Mouse (Mus musculus): ENCODE results near the gene 4930539E08Rik. TPM values are rescaled to one million over a fixed set of nuclear protein-coding genes. Genes with fewer than 3 reads are reported as not detected.

4930539E08Rik gene
- under 1 TPM in 1 of 2 experiments, not detected in 1; 0.09 TPM for total RNA-seq (2021)
- long read RNA-seq, experiment 1 = 0 reads
- long read RNA-seq, experiment 2 = 0 reads

DNA sequence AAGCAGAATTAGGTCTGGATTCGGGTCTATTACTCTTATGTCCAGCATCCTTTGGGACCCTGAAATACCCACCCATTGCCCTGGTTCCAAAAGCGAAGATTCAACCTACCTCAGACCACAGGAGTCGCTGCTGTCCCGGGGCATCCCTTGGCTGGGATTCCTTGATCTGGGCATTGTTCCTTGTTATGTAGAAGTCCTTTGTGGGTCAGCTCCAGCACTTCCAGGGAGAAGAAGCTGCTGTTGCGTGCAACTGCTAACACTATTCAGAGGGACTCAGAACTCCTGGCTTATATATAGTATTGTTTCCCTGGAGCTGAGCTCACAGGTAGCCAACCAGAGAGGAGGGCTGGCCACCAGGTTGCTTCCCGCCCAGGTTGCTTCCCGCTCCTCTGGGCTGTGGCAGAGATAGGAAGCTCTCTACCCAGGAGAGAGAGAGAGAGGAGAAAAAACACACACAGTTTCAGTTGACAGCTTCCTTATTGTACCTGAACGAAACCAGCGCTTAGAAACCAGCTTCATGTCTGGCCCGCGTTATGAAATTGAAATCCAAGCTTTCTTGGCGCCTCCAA lies at the start of gene 4930539E08Rik:
TSS of gene 4930539E08Rik (minus strand) at position 265 of the 569 bp plus-strand sequence.
- no peak for DNase-seq

DNA sequence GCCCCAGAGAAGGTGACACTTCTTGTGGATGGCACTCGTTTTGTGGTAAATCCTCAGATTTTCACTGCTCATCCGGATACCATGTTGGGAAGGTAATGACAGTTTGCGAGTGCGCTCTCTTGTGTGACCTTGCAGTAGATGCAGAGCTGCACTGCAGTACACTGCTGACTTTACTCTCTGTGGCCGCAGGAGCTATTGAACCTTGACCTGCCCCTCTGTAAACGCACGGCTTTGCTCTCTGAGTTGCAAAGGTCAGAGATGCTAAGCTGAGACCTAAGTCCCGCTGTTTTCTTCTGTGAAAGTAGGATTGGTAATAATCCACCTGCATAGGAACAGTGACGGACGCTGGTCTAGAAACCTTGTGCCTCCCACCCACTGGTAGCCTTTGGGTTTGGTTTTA lies 46.5 kb upstream of the 4930539E08Rik start:
- no peak for DNase-seq

DNA sequence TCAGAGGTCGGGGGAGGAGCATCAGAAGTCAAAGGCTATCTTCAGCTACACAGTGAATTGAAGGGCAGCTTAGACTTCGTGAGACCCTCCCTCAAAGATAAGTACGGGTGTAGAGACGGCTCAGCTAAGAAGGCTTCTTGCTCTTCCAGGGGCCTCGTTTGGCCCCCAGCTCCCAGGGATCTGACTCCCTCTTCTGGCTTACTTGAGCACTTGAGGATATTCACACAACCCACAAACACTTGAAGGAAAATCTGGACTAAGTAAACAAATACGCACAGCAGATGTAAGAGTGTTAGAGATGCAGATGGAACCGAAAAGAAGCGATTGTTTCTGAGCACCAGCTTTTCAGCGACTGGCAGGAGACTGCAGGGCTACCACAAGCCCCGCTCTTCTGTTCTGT lies 45.5 kb upstream of the 4930539E08Rik start:
- DNase-seq = no peak

DNA sequence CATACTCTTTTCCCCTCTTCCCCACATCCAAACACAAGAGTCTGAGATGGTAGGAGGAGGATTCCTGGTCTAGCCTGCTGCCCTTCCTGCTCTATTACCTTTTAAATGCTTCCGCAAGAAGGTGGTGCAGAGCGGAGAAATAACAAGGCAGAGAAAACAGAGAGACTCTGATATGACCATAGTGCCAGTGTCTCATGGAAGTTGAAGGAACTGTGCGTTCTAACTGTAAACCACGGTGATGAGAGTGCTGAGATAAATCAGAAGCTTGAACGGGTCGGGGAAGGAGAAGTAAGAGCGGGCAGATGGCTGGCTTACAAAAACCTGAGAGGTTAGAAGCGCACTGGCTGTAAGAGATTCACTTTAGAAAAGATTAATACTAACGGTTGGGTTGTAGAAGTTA lies 39.3 kb upstream of the 4930539E08Rik start:
- DNase-seq = no peak

DNA sequence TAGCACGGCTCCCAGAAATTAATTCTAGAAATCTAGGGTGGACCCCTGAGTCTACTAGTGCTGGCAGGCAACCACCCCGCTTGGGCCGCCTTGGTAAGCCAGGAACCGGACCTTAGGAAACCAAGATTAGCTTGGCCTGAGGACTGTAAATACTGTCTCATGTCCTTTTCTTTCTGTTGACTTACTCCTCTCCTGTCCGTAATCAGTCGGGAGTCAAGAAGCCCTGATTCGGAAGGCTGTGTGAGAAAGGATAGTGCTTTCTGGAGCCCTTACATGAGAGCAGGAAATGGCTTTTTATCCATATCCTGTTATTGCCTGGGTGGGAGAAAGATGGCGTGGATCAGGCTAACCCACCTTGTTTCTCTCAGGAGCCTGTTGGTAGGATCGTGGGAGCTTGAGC lies 38.1 kb upstream of the 4930539E08Rik start:
- DNase-seq = no peak

DNA sequence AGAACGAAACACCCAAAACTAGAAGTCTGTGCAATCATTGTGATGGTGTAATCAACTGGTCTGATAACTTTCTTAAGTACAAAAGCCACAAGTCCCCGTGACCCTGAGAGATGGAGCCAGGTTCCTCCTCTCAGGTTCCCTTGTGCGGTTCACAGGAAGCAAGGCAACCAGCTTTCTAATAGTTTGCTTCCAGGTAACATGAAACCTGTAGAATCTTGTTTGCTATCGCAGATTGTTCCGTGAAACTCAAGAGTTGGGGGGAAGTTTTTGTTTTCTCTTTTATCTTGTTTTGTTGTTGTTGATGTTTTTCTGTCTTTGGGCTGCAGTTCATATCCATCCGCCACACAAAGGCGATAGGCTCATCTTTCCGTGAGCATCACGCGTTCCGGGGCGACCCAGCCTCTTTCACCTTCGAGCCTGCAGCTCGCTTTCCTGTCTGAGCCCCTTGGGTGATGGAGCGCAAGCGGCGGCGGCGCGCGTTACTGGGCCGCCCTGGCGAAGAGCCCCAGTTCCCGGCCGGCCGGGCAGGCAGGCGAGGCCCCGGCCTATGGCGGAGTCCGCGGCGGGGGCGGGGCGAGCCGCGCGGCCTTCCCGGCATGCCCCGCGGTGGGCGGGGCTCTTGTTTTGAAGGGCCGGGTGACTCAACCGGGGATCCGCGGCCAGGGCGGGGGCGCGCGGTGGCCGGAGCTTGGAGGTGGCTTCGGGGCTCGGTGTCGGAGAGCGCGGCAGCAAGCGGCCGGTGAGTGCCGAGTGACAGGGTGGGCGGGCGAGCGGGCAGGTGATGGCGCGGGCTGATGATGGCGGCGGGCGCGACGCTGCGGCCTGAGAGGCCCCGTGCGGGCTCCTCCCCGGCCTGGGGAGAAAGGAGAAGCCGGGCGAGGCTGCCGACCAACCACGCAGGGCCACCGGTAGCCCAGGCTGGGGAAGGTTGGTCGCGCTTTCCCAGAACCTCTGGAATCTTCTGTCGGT lies 37.0 kb upstream of the 4930539E08Rik start, which contains the start of gene Kctd20:
TSS of gene Kctd20 (plus strand) at position 120 of the 969 bp plus-strand sequence.
- DNase-seq = peak; percentile 95

DNA sequence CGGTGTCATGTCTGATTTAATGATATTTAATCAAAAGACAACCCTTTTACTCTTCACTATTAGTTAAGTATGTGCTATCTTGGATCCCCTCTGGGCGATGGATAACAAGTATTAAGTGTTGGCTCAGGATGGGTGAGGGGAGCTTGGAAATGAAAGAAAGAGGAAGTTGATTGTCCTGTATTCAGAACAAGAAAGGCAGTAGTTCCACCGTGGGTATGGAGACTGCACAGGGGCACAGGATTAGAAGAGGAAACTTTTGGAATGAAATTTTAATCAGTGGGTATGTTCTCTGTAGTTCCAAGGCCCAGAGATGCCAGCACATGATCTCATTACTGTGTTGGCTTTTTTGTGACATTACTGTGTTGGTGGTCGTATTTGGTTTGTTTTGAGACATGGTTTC lies 35.6 kb upstream of the 4930539E08Rik start:
- no peak for DNase-seq

DNA sequence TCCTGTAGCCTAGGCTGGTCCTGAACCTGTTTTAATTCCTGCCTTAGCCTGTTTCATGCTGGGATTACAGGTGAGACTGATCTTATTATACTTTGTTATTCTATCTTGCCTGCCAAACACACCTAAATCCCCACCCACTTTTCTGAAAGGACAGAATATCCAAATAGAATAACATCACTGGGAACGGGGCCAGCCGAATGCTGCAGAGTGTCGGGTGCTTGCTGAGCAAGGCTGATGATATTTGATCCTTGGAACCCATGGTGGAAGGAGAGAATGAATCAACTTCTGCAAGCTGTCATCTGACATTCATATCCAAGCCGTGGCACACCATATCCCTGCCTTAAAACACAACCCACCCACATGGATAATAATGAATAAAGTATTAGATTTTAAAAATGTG lies 33.5 kb upstream of the 4930539E08Rik start:
- no peak for DNase-seq

DNA sequence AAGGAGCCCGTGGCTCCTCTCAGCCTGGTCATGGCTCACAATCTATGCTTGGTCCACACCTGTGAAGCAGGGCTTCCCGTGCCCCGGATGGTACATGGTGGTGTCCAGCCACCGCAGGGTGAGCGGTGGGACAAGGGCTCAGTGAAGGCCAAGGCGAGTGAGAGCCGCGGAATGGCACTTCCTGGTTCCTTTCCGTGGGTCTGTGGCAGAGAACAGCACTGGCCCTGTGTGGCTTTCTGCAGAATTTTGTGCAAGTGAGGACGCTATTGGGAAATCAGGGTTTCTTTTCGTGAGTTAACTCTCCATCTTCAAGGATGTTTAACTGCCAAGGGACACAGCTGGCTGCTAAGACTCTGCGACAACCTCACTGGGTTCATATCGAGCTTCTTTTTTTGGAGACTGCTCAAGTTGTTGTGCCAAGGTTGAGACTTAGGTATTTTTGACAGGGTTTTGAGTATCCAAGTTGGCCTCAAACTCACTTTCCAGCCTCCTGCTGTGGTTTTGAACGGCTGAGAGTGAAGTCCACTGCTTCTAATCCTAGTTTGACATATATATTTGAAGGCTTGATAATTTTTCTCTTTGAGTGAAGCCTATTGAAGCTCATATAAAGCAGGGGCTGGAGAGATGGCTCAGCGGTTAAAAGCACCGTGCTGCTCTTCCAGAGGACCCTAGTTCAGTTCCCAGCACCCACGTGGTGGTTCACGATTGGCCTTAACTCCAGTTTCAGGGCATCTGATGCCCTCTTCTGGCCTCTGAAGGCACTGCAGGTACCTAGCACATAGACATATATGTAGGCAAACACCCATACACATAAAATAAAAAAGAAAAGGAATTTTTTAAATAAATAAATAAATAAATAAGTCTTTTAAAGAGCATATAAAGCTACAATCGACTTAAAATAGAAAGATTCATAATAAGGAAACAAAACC lies 32.2 kb upstream of the 4930539E08Rik start:
- no peak for DNase-seq

DNA sequence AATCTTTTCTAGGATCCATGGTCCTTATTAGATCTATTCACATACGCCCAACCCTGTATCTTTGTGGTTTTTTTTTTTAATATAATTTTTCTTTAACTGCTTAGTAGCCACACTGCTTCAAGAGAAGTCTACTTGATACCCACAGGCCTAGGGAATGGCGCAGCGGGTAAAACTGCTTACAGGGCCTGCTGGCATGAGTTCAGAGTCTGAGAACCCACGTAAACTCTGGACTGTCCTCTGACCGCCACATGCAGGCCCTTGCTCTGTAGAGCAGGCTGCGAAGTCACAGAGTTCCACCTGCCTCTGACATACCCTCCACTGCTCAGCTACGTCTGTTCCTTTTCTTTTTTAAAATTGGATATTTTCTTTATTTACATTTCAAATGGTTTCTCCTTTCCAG lies 29.4 kb upstream of the 4930539E08Rik start:
- no peak for DNase-seq

DNA sequence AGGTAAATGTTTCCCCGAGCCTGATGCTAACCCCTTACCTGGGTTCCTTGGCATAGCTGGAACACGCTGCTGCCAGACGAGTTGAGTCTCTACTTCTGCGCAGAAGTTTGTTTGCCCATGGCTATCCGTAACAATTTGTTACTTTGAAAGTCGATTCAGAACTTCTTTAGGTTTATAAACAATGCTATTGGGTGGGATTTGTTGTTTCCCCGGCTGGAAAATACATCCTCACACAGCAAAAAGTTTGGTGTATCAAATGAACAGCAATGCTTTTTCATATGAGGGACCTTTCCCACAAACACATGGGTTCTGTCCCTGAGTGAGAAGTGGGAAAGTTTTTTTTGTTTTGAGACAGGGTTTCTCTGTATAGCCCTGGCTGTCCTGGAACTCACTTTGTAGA lies 28.6 kb upstream of the 4930539E08Rik start, which contains the start of gene Pxt1:
TSS of gene Pxt1 (minus strand) at position 101 of the 400 bp plus-strand sequence.
- DNase-seq = no peak

DNA sequence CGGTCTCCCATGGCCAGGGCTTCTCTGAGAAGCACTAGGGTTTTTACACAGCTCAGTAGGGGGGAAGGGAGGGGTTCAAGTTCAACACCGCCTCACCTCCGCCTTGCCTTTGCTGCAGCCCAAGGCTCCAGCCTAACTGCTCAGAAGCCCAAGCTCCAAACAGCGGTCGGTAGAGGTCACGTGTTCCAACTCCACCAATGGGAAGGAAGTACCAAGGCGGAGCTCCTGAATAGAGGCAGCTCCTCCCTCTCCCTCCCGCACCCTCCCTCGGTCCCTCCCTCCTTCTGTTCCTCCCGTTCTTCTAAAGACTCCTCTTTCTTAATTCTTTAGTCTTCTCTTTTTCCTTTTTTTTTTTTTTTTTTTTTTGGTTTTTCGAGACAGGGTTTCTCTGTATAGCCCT lies 27.0 kb upstream of the 4930539E08Rik start:
- DNase-seq = no peak

DNA sequence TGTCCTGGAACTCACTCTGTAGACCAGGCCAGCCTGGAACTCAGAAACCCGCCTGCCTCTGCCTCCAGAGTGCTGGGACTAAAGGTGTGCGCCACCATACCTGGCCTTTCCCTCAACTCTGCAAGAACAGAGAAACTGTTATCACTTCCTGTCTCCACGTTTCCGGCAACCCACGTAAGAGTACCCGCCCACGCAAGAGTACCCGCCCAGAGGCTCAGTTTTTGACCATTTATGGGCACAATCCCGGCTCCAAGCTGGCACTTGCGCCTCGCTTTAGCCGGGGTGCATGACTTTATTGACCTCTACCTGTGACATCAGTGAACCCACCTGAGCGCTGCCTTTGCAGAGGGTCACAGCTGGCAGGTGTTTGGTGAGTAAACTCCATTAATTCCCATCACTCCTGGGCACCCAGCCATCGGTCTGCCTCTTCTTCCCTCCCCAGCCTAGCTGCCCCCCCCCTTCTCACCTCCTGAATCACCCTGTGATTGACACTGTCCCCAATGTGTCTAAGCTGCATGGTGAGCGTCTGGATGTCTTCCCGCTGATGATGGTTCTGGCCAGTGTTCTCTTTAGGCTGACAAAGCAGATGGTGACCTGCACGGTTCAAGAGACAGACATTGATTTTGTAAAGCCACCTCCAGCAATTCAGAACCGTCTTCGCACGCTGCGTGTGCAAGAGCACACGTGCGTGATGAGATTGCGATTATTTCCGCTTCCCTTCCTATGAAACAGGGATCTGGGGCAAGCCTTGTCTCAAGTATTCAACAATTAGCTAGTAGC lies 25.8 kb upstream of the 4930539E08Rik start:
- no peak for DNase-seq

DNA sequence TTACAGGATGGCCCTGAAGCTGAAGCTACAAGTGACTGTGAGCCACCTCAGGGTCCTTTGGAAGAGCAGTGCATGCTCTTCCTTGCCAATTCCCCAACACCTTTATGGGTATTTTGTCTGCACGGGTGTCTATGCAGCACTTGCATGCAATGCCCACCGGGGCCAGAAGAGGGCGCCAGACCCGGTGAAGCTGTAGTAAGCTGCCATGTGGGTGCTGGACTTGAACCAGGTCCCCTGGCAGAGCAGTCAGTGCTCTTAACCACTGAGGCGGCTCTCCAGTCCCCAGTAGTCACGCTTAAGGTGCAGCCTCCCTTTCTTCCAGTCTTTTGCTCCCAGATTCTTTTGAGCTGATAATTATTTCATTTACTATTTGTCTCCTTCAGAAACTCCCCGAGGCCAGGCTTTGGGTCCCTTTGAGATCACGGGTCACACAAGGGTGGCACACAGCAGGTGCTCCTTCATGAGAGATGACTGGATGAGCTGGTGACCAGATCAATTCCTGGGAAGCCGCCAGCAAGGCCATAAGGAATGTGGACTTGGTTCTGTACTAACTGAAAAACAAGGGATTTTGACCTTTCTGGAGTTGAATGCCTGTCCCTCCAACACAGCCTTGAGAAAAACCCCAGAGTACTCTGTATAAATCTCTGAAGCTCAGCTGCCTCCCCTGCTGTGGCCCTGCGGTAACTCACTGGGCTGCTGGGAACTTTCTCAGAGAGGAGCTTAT lies 21.7 kb upstream of the 4930539E08Rik start:
- peak; percentile 78 for DNase-seq

DNA sequence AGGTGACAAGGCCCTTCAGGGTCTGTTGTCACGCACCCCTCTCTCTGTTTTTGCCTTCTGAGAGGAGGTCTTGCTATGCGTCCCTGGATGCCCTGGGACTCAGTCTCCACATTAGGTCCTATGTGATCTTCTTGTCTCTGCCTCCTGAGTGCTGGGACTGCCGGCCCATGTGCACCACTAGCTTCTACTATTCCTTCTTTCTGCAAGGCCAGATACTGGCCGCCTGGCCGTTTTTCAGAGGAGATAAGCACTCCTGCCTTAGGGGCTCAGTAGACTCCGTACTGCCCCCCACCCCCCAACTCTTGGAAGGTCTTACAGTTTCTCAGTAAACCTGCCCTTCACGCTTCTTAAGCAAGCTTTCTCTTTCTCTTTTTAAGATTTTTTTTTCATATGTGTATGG lies 21.0 kb upstream of the 4930539E08Rik start:
- no peak for DNase-seq

DNA sequence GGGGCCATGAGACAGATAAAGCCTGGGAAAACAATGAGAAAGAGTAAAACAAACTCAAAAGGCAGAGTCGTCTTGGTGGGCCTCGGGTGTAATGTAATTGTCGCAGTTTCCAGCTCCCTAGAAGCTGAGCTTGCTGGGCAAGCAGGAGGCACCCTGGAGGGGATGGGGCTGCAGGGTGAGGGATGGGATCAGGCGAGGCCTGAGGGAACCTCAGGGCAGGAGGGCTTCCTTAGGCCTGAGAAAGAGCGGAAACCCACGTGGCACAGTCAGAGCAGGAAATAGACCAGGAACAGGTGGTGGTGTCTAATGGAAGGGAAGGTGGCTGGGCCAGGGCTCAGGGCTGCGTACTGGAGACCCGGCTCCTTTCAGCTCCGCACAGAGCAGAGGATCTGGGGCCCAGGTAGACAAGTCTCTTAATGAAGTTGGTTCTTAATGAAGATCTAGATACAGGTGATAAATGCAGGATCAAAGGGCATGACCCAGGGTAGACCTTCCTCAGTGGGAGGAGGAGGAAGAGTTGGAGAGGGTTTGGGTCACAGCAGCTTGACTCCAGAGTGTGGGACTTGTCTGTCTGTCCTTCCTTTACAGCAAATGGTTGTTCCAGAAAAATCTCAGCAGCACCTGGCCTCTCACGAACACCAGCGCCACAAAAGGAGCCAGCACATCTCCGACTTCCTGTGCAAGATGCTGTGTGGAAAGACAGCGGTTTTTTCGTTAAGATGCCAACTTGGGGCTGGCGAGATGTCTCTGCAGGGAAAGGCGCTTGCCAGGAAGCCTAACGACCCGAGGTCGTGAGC lies 19.2 kb upstream of the 4930539E08Rik start:
- DNase-seq = no peak

DNA sequence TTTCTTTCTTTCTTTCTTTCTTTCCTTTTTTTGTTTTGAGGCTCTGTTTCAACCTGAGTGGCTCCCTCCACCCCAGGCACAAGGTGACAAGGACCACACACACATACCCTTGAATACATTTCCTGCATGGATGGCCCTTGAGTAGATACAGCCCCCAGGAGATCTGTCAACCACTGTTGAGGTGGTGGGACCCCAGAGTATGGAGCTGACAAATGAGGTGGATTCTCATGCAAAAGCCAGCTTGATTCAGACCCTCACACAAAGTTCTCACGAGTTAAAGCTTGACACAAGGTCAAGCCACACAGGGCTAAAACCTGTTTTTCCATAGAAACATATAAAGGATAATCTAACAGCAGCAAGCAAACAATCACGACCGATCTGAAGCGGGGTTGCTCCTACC lies 17.1 kb upstream of the 4930539E08Rik start:
- no peak for DNase-seq

DNA sequence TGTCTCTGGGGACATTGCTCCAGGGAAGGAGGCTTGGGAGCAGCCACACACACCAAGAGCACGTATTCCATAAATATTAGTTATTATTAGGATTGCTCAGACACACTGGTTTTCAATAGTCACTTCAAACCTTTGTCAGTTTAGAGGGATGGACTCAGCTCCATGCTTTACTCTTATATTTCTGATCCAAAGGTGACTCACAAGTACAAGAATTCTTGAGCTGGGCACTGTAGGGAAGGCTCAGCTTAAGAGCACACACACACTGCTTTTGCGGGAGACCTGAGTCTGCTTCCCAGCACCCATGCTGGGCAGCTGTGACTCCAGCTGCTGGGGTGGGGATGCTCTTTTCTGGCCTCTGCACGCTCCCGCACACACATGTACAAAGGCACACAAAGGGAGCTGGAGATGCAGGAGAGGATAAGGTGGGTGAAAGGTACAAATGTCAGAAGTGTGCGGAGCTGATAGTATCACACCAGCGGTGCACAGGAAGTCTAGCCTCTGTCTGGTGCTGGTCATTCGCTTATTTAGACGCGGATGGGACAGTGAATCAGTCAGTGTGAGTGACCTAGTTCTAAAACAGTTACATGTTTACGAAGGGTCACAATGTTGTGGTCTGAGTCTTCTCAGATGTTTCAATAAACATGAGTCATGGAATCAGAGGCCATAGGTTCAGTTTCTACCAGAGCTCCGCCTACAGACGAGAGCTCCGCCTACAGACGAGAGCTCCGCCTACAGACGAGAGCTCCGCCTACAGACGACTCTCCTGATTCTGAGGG lies 16.5 kb upstream of the 4930539E08Rik start:
- no peak for DNase-seq

Measured in gastrocnemius, postnatal 10 days (tissue).